20 mouse cellular contexts compared by ENCODE assay signal in genomic region chr3:136830687-136831220, GRCm38 (mm10).
DNase-seq lines count a peak whose midpoint lies in the region; ATAC-seq lines count a peak whose summit lies in the region.
"Had no signal": no experiment of that assay in that cellular context is flagged by ENCODE, and none has a peak within 500 bp of the region (broad histone marks: within the 10 kb centered on the region; RNA-seq: fewer than 3 reads in every experiment).

No protein-coding gene starts in this region.

- WGBS in heart, embryonic 10.5 days: 69% methylated on average over 12 of the region's 12 CpGs
- WGBS in midbrain, embryonic 16.5 days: 70% methylated on average over 12 of the region's 12 CpGs
- 82% methylated on average over 12 of the region's 12 CpGs for WGBS in midbrain, embryonic 10.5 days

- no peak overlapping the region for H3K27ac ChIP-seq in heart, embryonic 10.5 days
- H3K27ac ChIP-seq in midbrain, embryonic 16.5 days (ENCODE audit: low read length): no peak overlapping the region
- no peak overlapping the region for H3K27ac ChIP-seq in midbrain, embryonic 10.5 days (replicated peaks)
- H3K27ac ChIP-seq: heart, adult 2 months; hindbrain, embryonic 15.5 days; limb, embryonic 10.5 days; liver, embryonic 12.5 days; lung, embryonic 15.5 days; stomach, embryonic 15.5 days had no signal

- no peak overlapping the region for H3K4me2 ChIP-seq in midbrain, embryonic 16.5 days (ENCODE audit: low read length)
- H3K4me2 ChIP-seq: hindbrain, embryonic 15.5 days; liver, embryonic 12.5 days; lung, embryonic 15.5 days; stomach, embryonic 15.5 days had no signal

- no peaks in the 10 kb centered on the region for H3K27me3 ChIP-seq in heart, embryonic 10.5 days (ENCODE audit: insufficient read depth, poor library complexity, severe bottlenecking)
- H3K27me3 ChIP-seq in midbrain, embryonic 16.5 days (ENCODE audit: control insufficient read depth, insufficient read depth, low read depth, low read length): no peaks in the 10 kb centered on the region
- H3K27me3 ChIP-seq in midbrain, embryonic 10.5 days (ENCODE audit: low read depth, poor library complexity, severe bottlenecking): no peaks in the 10 kb centered on the region
- H3K27me3 ChIP-seq: hindbrain, embryonic 15.5 days; liver, embryonic 12.5 days; lung, embryonic 15.5 days; Patski; stomach, embryonic 15.5 days had no signal

- peak; percentile 39 for DNase-seq in cerebellum, adult 11-12 months
- no peak for DNase-seq in cerebellum, adult 9-11 months
- DNase-seq in heart, adult 11 months: peak; percentile 91
- DNase-seq in heart, embryonic 10.5 days (ENCODE audit: low spot score): no peak
- DNase-seq in midbrain, embryonic 10.5 days (ENCODE audit: low spot score): no peak
- DNase-seq in thymus, postnatal 36 days: no peak
- DNase-seq: kidney, adult 18-20 months; kidney, postnatal 14 days; right cerebral cortex, adult 18-20 months; thymus, postnatal 14 days had no signal

- no peaks in the 10 kb centered on the region for H3K9me3 ChIP-seq in heart, embryonic 10.5 days
- no peaks in the 10 kb centered on the region for H3K9me3 ChIP-seq in midbrain, embryonic 16.5 days (replicated peaks; ENCODE audit: control insufficient read depth, low read length, poor library complexity, severe bottlenecking)
- no peaks in the 10 kb centered on the region for H3K9me3 ChIP-seq in midbrain, embryonic 10.5 days (replicated peaks)
- H3K9me3 ChIP-seq: hindbrain, embryonic 15.5 days; limb, embryonic 10.5 days; liver, embryonic 12.5 days; lung, embryonic 15.5 days; stomach, embryonic 15.5 days had no signal

- 0 out of 2 replicates have a peak, but pooled peaks have one; percentile 19 for ATAC-seq in midbrain, embryonic 16.5 days
- ATAC-seq: liver, embryonic 12.5 days; Patski had no signal

- peaks cover 30% of the 10 kb centered on the region for H3K4me1 ChIP-seq in heart, embryonic 10.5 days
- H3K4me1 ChIP-seq in midbrain, embryonic 16.5 days (ENCODE audit: control insufficient read depth, insufficient read depth, low read length): peaks cover 42% of the 10 kb centered on the region
- peaks cover 53% of the 10 kb centered on the region for H3K4me1 ChIP-seq in midbrain, embryonic 10.5 days

- no peak overlapping the region for H3K9ac ChIP-seq in midbrain, embryonic 16.5 days (ENCODE audit: low read depth, low read length)
- H3K9ac ChIP-seq: hindbrain, embryonic 15.5 days; liver, embryonic 12.5 days; lung, embryonic 15.5 days; stomach, embryonic 15.5 days had no signal

- H3K4me3 ChIP-seq in heart, embryonic 10.5 days: no peak overlapping the region
- H3K4me3 ChIP-seq in midbrain, embryonic 16.5 days (ENCODE audit: low read depth, low read length): no peak overlapping the region
- H3K4me3 ChIP-seq in midbrain, embryonic 10.5 days: no peak overlapping the region
- H3K4me3 ChIP-seq: erythroblast, embryonic 14.5 days; heart, adult 2 months; hindbrain, embryonic 15.5 days; limb, embryonic 10.5 days; liver, embryonic 12.5 days; lung, embryonic 15.5 days; myocyte; stomach, embryonic 15.5 days had no signal

- H3K36me3 ChIP-seq in heart, embryonic 10.5 days: no peaks in the 10 kb centered on the region
- no peaks in the 10 kb centered on the region for H3K36me3 ChIP-seq in midbrain, embryonic 16.5 days (ENCODE audit: control insufficient read depth, insufficient read depth, low read length)
- H3K36me3 ChIP-seq in midbrain, embryonic 10.5 days: no peaks in the 10 kb centered on the region
- H3K36me3 ChIP-seq: hindbrain, embryonic 15.5 days; limb, embryonic 10.5 days; liver, embryonic 12.5 days; lung, embryonic 15.5 days; stomach, embryonic 15.5 days had no signal

Comparison
In these comparisons a context has a peak if more than half of its experiments do, and no peak if none do; other contexts are left out.
1. DNase-seq: peak in cerebellum, adult 11-12 months (single experiment) and heart, adult 11 months (single experiment); none in cerebellum, adult 9-11 months (single experiment), heart, embryonic 10.5 days (single experiment), midbrain, embryonic 10.5 days (single experiment) and thymus, postnatal 36 days (0 of 2).